Mouse (Mus musculus): ENCODE measurements at regions not wholly inside any gene's neighbourhood (a gene's known extent, or its start where the extent isn't known, plus 50 kb on each side); places are given as distances from the start of the nearest gene placed in this dataset.
"Not testable (repeated sequence)": the region's sequence is repeated elsewhere in the genome, so short reads cannot be mapped to it uniquely, and the experiment has no call there.

DNA sequence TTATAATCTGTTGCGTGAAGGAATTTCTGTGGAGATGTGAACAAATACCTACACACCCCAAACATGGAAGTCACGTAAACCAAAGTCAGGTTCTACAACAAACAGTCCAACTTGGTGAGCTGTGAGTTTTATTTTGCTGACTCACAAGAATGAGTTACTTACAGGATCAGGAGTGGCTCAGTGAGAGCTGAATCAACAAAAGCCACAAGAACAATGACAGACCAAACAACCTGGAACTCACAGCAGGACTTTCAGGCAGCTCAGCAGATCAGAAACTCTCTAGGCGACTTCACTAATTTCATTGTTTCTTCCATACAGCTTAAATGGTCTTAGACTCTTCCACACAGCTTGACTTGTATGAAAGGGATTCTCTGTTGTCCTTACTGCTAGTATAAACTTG lies 254.4 kb upstream of the Lrrc4c start:
- DNase-seq (ENCODE audit: inconsistent ontology term), result peak; percentile 13

DNA sequence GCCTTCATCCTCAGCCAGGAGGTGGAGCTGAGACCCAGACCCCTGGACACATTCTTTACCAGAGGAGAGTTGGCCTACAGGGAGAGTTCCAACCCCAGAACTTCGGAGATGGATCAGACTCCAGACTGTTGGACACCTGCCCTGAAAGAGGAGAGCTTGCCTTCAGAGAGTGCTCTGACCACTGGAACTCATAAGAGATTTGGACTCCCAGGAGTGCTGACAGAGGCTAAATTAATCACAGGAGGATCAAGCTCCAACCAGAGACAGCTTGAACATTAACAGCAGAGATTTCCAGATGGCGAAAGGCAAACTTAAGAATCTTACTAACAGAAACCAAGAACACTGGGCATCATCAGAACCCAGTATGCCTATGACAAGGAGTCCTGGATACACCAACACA lies 209.5 kb upstream of the Lrrc4c start:
- not testable (repeated sequence) for DNase-seq (ENCODE audit: inconsistent ontology term)

GRCm38 (mm10) chr2:96120081-96120480 lies 197.9 kb upstream of the Lrrc4c start:
- DNase-seq (ENCODE audit: inconsistent ontology term), result no peak

DNA sequence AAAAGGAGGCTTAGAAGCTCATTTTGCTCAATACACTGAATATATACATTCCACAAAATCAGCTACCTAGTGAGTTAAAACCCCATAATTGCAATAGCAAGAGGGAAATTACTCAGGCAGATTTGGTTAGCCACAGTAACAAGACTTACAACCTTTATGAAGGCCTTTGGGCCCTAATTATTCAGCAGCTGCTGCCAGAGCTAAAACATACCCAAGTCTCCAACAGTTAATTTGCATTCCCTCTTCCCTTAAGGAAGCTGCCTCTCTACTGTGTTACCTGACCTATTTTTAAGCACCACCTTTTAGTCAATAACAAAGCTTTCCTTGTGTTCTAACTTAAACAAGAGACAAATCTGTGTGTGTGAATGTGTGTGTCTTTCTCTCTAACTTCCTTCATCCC lies 179.4 kb upstream of the Lrrc4c start:
- DNase-seq (ENCODE audit: inconsistent ontology term), result no peak

DNA sequence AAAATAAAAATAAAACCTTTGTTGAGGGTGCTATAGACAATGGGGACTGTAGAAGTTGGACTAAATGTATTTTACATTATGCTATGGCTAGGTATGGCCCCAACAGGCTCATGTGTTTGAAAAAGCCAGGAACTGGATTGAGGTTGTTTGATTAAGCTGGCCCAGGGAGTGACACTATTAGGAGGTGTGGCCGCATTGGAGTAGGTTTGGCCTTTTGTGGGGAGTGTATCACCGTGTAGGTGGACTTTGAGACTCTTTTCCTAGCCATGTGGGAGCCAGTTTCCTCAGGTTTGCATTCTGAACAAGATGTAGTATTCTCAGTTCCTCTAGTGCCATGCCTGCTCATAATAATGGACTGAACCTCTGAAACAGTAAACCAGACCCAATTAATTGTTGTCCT lies 162.7 kb upstream of the Lrrc4c start:
- no peak for DNase-seq (ENCODE audit: inconsistent ontology term)

DNA sequence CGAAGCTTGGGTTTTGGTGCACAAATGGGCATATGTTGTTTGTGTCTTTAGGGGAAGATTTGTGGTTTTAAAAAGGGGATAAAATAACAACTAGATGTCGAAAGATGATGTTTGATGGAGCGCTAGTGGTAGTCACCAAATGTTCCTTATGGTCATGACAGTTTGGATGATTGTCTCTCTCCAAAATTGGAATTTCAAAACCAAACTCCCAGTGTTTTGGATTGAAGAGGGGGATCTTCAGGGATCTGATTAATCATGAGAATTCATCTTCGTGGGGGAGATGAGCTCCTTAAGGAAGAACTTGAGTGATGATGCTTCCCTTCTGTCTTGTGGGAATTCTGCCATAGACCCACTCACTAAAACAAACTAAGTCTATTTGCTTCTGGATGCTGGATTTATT lies 151.3 kb upstream of the Lrrc4c start:
- no peak for DNase-seq (ENCODE audit: inconsistent ontology term)

All from Muller cell, postnatal 12 days (primary cell).